Mouse (Mus musculus) erythroid progenitor cell, adult 5-6 weeks (primary cell): ENCODE measurements around the gene Clstn3. TPM values are rescaled to one million over a fixed set of nuclear protein-coding genes. Genes with fewer than 3 reads are reported as not detected.
"Not testable (repeated sequence)": the region's sequence is repeated elsewhere in the genome, so short reads cannot be mapped to it uniquely, and the experiment has no call there.

Source experiments
- ATAC-seq: replicated peaks from 2 replicates; pipeline ENCODE4 v1.8.0; 2016; ENCODE audit warnings: moderate number of reproducible peaks, mild to moderate bottlenecking, moderate TSS enrichment, inconsistent platforms; ENCODE audit not compliant: poor library complexity, low FRiP score, severe bottlenecking
- total RNA-seq, 2 experiments: library from RNA; stranded (forward) in 1 of 2; stranded (reverse) in 1 of 2; fragments of 150-400 nt in 1 of 2; fragments of 186-747, 209-891 nt in 1 of 2; gene quantifications; 2 replicates each; pipeline versions ENCODE4 v1.2.3 to v1.2.4; 2015 to 2017; ENCODE audit warnings: low replicate concordance in 2 of 2

The Clstn3 gene
- total RNA-seq, 2 experiments from 2014 or later: 0.68 TPM; not detected in 1

GRCm38 (mm10) chr6:124453756-124454155 is 10.8 kb downstream of the Clstn3 start:
- no peak for ATAC-seq

DNA sequence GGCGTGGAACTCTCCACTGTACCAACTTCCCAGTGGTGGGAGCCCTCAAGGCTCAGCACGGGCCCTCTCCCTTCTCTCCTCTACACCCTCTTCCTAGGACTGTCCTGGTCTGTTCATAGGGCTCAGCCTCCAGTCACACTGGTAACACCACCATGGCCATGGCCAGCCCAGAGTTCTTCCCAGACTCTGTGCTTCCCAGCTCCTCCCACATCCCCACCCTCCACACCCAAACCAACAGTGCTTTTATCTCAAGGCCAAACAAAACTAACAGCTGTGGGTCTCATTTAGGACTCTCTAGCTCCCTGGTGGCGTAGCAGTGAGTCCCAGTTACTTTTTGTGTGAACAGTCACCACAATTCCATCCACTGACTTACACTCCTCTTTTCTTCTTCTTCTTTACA is 12.6 kb downstream of the Clstn3 start:
- peak; percentile 68 for ATAC-seq

GRCm38 (mm10) chr6:124449668-124450383 is 14.8 kb downstream of the Clstn3 start:
- no peak for ATAC-seq

DNA sequence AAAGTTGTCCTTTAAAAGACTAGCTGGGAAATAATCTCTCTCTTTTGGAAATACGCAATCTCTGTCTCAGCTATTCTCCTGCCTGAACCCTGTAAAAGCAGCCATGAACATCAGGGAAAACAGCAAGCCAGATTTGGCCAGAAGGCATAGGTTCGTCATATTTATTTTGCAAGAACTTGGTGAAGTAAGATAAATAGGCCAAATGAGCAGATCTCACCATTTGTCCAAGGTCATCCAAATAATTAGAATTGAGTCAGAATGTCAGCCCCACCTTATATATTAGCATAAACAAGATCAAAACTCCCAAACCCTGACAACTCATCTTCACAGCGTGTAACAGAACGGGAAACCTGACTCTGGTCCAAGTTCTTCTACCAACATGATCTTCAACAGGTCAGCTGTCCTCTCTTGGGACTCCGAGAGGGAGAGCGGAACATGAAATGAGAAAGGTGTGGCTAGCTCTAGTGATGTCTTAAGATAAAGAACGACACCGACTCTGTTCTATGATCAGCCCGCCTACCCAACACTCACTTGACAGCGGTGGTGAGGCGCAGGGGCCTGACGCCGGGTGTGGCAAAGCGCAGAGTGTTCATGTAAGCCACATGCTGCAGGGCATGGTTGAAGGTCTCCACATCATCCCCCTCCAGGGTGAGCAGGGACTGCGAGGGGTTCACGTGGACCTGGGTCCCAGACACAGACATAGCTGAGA is 15.5 kb downstream of the Clstn3 start:
- no peak for ATAC-seq

DNA sequence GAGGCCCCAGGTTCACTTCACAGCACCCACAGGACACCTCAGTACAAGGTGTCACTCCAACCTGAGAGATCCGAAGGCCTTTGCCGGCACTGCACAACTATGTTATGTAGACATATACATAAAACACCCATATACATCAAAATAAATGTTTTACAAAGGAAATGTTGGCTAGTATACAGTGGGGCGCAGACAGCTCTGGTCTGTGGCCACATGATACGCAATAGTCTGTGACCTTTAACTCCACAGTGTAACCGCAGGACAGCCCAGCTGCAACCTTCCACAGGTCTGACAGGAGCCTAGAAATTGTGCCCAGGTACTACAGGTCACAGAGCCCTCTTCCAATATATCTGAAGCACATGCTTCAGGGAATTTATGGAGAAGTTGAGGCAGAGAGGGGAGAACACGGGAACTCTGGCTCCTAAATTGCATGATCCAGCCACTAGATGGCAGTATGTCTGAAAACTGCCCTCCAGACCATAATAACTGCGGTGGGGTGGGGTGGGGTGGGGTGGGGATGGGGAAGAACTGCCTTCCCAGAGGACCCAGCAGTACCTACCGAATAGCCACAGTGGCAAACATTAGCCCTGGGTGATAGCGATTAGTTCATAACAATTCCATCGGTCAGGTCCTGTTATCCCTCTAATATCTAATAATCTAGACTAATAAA is 16.3 kb downstream of the Clstn3 start:
- no peak for ATAC-seq

- no peak for ATAC-seq
Observed at GRCm38 (mm10) chr6:124447356-124447755, 17.2 kb downstream of the Clstn3 start.

DNA sequence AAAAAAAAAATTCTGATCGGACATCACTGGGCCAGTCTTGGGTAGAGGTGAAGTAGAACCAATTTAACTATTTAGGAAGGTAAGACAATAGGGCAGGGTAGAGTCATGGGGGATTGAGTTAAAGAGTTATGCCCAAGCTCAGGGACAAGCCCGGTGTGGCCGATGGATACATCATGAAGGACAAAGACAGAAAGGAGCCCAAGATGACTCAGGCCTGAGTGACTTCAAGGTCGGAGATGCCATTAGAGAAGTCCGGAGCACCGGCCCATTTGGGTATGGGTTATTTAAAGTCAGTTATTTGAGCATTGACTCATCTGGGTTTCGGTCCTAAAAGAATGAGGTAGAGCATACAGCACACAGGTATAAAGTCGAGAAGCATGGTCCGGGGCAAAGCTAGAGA is 18.1 kb downstream of the Clstn3 start:
- no peak for ATAC-seq

DNA sequence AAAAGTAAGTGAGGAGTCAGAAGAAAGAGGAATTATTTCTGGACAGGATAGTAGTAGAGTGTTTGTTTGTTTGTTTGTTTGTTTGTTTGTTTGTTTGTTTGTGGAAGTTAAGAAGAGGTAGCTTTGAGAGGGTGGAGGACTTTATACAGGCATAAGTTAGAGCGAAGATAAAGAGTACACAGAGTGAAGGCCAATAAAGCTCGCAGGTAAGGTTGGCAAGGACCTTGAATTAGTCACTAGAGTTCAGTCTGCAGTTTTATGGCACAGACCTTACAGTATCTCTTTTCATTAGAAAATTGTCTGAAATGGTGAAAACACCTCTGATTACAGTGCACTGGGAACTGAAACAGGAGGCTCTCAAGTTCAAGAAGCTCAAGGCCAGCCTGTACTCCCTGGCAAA is 18.6 kb downstream of the Clstn3 start:
- ATAC-seq: no peak

GRCm38 (mm10) chr6:124443338-124443737 is 21.3 kb downstream of the Clstn3 start:
- ATAC-seq: no peak

DNA sequence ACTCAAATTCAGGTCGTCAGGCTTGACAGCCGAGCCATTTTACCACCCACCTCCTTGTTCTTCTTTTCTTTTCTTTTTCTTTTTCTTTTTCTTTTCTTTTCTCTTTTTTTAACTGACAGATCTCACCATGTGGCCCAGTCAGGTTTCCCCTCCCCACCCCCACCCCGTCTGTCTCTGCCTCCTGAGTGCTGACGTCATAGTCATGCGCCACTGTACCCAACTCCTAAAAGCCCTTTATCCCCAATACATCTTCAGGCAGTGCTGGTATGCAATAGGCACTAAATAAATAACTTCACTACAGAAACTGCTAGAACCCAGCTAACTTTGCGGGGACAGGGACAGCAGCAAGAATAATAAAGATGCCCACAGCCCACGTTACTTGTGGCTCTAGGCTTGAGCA is 28.3 kb downstream of the Clstn3 start:
- no peak for ATAC-seq

DNA sequence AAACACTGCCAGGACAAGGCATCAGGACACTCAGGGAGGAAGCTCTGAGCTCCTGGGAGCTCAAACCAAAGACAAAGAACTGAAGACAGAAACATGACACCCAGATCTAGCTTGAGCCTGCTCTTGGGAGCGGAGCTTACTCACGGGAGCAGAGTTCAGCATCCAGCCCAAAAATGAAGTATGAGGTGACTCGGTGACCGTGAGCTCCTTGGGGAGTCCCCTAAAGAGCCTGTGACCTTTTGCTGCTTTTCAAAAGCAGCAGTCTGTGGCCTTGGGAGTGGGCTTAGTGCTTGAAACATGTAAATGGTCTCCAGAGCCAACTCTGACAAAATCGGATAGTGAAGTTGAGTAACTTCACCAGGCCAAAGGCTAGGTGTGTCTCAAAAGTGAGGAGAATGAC is 29.4 kb downstream of the Clstn3 start:
- ATAC-seq: no peak

- no peak for ATAC-seq
Observed at GRCm38 (mm10) chr6:124433688-124434324, 30.8 kb downstream of the Clstn3 start.

DNA sequence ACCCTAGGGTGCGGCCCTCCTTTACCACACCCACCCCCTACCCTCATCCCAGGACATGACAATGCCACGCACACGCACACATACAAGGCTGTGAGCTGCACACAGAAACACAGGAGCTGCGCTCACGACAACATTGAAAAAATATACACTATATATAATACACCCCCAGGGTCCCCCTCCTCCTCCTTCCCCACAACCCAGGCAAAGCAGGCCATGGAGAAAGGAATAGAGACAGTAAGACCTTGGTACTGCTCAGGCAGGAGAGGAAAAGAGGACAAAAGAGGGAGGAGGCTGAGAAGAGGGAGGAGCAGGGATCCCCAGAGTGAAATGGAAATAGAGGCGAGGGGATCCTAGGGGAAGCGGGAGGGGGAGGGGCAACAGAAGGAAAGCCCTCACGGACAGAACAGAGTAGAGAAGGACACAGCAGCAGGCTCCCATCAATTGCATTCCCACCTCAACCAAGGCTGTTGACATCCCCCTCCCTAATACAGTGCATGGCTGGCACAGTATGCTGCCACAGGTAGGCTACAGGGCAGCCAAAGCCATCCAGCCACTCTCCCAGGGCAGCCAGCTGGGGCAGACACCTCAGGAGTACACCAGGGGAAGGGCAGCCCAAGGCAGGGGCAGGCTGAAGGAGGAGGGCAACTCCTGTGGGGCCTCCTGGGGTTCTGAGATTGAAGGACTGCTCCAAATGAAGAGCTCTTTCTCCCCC is 33.7 kb downstream of the Clstn3 start:
- no peak for ATAC-seq

DNA sequence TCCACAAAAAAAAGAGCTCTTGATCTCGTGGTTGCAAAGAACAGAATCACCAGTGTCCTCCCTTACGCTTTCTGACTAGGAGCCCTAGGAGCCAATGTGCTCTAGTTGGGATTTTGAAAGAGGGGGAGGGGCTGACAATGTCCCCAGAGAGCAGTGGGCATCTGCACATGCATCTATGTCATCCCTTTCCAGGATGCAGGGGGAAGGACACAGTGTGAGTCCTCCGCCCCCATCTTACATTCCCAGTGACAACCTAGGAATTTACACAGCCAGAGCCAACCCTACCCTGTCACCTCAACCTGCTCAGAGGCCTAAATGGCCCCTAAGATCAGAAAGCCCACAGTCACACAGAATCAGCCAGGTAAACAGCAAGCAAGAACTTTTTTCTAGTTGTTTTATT is 34.2 kb downstream of the Clstn3 start:
- ATAC-seq: no peak

GRCm38 (mm10) chr6:124427791-124428576 is 36.6 kb downstream of the Clstn3 start:
- no peak for ATAC-seq

- no peak for ATAC-seq
Observed at GRCm38 (mm10) chr6:124427289-124427688, 37.3 kb downstream of the Clstn3 start.

DNA sequence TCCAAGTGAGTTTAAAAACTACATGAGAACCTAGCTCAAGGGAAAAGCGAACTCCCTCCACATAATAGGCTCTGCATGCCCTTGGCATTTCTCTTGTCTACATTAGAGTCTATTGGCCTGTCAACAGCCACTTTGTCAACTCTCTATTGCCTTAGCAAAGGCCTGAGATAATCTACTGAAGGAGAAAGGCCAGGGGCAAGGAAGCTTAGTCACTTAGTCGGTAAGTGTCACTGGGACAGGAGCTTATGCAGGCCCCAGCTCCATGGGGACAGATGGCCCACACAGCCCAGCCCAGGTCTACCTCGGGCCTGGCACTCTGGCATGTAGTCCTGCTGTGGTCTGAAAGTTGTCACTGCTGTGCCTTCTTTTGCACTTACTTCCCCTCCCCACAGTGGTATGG is 38.0 kb downstream of the Clstn3 start:
- no peak for ATAC-seq

- ATAC-seq: no peak
Observed at GRCm38 (mm10) chr6:124425523-124425922, 39.1 kb downstream of the Clstn3 start.

DNA sequence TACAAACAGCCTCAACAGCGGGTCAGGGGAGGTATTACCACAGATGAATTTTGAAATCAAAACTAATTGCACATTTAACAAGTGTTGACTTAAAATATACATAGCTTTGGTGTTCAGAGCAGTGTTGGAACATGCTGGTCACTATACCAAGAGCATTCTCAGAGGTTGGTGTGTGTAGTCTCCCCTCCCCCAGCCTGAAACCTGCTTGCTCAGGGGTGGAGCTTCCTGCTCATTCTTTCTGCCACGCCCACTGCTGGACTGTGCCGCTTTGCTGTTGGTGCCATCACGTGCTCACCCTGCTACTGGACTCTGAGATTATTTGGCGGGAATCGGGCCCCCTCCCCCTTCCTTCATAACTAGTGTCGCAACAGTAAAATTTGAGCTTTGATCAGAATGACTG is 39.6 kb downstream of the Clstn3 start:
- not testable (repeated sequence) for ATAC-seq
